Mouse (Mus musculus) 416B (cell line): Measurements from ENCODE around the gene Olfr545.
A peak's percentile ranks its signal among the peaks of the same experiment; 100 is the strongest.
"Not testable (repeated sequence)": the region's sequence is repeated elsewhere in the genome, so short reads cannot be mapped to it uniquely, and the experiment has no call there.

Source experiments
- DNase-seq: peaks from one replicate; pipeline ENCODE4 v3.0.0; 2011; ENCODE audit warnings: low read depth

Olfr545 gene

GRCm38 (mm10) chr7:102499473-102499872, at the start of gene Olfr545:
Gene Olfr545 (minus strand): TSS chr7:102499573.
- no peak for DNase-seq

DNA sequence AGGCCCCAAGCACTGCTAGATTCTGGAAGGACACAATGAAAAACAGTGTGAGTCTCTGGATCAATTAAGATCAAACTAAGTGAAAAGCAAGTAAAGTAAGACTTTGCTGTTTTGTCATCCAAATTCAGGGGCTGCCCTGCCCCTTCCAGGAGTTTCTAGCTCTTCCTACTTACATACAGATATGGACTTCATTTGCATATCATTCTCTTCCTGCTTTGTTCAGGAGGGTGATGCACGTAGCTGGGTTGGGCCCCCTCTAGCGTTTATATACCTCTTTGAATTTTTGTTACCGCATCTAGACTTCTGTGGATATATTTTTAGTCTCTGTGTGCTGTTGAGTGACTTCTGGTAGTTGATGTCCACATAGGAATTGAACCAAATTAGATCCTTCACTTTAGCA, 41.9 kb upstream of the Olfr545 start:
- DNase-seq, result peak; percentile 13

DNA sequence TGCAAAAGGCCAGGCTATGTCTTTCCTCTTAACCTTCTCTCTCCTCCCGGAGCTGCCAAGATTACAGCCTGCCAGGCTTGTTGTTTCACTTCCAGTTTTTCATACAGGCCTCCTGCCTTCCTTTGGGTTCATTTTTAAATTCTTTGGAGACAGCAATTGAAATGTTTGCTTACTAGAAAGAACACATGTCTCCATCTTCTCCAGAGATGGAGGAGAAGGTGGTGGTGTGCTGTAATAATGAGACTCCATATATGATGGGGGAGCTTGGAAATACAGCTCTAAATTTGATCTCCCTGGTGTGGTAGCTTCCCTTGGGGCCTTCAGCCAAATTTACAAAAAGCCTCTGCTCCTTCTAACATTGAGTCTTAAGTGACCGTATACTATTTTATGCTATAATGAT, 41.2 kb upstream of the Olfr545 start, which contains the start of gene Olfr548-ps1:
Gene Olfr548-ps1, plus strand, starts transcription at position 301 of the 400 bp plus-strand sequence.
- DNase-seq, result no peak

- DNase-seq, result no peak
These were observed 35.1 kb upstream of the Olfr545 start, which contains the start of gene Olfr547 for GRCm38 (mm10) chr7:102534449-102534848. Gene Olfr547 (plus strand): TSS chr7:102534749.

- DNase-seq, result no peak
These were observed 29.7 kb upstream of the Olfr545 start for GRCm38 (mm10) chr7:102529052-102529451.

GRCm38 (mm10) chr7:102517051-102517335, 17.6 kb upstream of the Olfr545 start:
- DNase-seq, result no peak

- peak; percentile 33 for DNase-seq
These were observed 17.1 kb upstream of the Olfr545 start for GRCm38 (mm10) chr7:102516261-102517050.

DNA sequence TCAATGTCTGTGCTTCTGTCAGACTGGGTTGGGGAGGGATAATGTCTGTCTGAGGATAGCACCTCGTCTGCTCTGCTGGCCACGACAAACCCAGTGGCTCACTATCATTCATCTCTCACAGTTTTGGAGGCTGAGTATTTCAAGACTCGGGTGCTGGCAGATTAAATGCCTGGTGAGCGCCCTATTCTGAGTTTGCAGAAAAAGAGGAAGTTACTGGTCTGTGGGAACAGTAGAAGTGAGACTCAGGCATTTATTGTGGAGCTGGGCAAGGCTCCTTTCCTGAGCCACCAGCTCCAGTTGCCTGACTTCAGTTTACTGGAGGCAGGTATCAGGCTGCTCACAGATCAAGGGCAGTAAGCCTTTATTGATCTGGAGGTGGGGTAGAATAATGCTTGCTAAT, 14.8 kb upstream of the Olfr545 start:
- peak; percentile 66 for DNase-seq

DNA sequence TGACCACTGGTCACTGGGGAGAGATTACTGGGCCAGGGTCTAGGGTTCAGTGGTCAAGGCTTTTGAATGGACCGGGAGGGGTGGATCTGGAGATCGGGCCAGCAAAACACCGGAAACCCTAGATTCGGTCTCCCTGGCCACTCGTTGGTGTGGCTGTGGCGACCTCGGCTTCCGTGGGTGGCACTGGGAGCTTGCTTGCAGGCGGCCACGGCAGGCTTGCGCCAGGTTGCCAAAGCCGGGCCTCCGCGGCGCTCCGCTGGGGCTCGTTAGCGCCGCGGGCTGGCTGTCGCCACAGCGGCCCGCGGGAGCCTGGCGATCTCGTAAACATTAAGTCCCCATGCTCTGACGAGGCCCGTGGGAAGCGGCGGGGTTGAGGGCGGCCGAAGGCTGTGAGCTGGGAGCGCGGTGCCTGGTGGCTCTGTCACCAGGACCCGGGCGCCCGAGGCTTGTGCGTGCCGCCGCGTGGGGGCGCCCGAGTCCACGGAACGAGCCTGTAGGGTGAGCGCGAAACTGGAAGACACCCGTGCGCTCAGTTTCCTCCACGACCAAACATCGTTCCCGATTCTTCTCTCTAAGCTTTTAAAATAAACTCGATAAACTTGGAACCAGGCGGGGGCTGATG, 13.6 kb upstream of the Olfr545 start:
- peak; percentile 80 for DNase-seq

GRCm38 (mm10) chr7:102511927-102512326, 12.6 kb upstream of the Olfr545 start:
- peak; percentile 63 for DNase-seq

DNA sequence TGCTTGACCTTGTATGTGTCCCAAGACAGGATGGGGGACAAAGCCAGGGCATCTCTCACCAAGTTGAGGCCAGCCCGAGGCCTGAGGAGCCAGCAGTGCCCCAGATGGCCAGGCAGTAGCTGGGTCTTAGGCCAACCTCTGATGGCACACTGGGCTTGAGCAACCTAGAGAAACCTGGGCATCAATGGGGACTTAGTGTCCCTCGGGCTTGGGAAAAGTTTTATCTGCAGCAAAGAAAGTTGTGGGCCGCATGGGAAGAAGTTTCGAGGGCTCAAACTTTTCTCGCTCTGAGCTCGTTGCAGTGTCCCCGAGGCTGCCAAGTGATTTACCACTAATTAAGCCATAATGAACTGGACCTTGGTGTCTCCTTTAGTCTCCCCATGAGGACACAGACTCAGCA, 10.4 kb upstream of the Olfr545 start:
- no peak for DNase-seq

DNA sequence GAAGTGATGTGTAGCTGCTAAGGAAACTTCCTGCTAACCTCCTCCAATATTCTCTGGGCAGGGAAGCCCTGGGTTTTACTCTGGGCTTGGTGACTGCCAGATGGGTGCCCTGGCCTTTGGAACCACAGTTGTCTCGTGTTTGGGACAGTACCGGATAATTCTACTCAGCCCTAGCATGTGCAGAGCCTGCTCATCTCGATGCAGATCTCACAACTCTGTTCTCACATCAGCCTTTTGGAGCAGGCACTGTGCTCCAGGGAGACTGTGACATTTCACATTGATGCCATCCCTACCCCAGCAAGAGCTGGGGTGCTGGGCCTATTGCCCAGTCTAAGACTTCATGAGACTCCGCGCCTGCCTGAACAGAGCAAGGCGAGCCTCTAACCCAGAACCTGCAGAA, 9.3 kb upstream of the Olfr545 start:
- no peak for DNase-seq

GRCm38 (mm10) chr7:102508066-102508465, 8.7 kb upstream of the Olfr545 start:
- no peak for DNase-seq

- DNase-seq, result peak; percentile 80
These were observed 7.5 kb upstream of the Olfr545 start for GRCm38 (mm10) chr7:102506848-102507247.

DNA sequence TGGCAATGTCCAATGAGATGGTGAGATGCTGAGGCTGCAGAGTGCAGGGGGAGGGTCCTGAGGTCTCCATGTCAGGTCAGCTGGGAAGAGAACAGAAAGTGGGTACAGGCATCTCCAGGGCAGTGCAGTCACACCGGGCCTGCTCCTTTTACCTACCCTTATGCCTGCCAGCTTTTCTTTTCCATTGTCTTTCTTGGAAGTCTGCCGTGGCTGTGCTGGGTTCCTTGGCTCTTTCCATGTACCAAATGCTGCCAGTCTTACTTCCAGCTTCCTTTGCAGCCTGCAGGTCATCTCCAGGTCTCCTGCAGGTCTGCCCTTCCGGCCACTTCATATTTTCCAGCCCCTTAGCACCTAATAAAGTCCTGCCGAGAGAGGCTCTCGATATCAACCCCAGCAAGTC, 2.6 kb upstream of the Olfr545 start:
- DNase-seq, result no peak

DNA sequence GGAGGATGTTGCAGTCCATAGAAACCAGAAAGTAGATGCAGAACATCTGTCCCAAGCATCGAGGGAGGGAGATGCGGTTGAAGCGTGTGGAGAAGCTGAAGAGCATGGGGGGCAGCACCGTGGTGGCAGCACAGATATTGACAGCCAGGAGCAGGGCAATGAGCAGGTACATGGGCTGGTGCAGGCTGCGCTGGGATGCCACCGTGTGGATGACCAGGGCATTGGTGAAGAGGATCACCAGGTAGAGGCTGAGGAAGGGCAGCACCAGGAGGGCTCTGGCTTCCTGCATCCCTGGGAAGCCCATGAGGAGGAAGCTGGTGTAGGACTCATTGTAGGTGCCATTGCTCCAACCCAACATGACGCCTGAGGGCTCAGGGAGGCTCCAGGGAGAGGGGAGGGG, 5.0 kb downstream of the Olfr545 start:
- not testable (repeated sequence) for DNase-seq

- no peak for DNase-seq
These were observed 11.2 kb downstream of the Olfr545 start, which contains the start of gene Olfr544 for GRCm38 (mm10) chr7:102488161-102488560. Gene Olfr544 (minus strand): TSS chr7:102488313.

DNA sequence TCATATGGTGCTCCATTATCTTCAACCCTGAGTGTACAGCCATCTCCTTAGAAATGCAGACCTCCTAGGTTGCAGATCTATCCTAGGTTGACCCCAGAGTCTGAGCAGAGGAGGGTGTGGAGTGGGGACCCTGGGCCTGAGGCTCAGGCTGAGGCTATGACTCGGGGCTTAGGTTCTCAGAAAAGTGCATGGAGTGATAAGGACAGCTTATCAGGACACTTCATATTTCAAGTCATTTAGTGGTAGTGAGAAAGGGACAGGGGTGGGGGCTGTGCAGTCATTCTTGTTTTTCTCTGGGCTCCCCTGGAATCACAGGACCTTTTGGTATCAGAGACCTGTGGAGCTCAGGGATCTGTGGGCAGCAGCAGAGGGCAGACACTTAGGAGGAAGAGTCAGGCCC, 13.3 kb downstream of the Olfr545 start:
- no peak for DNase-seq

DNA sequence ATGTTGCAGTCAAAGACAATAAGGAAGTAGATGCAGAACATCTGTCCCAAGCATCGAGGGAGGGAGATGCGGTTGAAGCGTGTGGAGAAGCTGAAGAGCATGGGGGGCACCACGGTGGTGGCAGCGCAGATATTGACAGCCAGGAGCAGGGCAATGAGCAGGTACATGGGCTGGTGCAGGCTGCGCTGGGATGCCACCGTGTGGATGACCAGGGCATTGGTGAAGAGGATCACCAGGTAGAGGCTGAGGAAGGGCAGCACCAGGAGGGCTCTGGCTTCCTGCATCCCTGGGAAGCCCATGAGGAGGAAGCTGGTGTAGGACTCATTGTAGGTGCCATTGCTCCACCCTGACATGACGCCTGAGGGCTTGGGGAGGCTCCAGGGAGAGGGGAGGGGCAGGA, 14.6 kb downstream of the Olfr545 start:
- DNase-seq, result not testable (repeated sequence)

DNA sequence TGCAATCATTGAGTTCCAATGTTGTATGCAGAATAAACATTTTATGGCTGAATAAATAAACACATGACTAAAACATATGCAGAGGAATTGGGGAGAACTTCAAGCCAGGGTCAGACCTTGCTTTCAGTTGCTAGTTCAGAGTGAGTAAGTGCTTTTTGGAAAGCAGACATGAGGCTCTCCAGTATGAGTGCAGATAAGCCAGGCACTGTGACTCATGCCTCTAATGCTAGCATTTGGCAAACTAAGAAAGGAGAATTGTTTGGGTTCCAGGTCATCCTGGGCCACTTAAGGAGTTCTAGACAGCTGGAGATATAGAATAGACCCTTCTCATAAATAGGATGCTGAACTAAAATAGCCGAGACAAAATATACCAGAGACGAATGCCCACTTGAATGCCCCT, 15.7 kb downstream of the Olfr545 start:
- DNase-seq, result peak; percentile 17

GRCm38 (mm10) chr7:102481579-102481978, 17.8 kb downstream of the Olfr545 start, which contains the start of gene Olfr543:
Gene Olfr543 (minus strand): TSS chr7:102481679.
- no peak for DNase-seq

- DNase-seq, result no peak
These were observed 18.6 kb downstream of the Olfr545 start for GRCm38 (mm10) chr7:102480821-102481220.

- no peak for DNase-seq
These were observed 19.9 kb downstream of the Olfr545 start for GRCm38 (mm10) chr7:102479368-102480078.
